Mouse (Mus musculus): Measurements from ENCODE around the gene Tmem43. TPM values are rescaled to one million over a fixed set of nuclear protein-coding genes. Genes with fewer than 3 reads are reported as not detected.

Gene Tmem43
- total and polyA plus RNA-seq, 3 experiments, result 22.3 to 23.7 TPM; not detected in 1

GRCm38 (mm10) chr6:91532661-91533060 lies 59.2 kb downstream of the Tmem43 start:
- Histone ChIP-seq H3K27ac (ENCODE audit: control insufficient read depth, low read depth, low read length) (no peak overlapping the region), H3K9ac (ENCODE audit: control insufficient read depth, low read depth, low read length, poor library complexity, severe bottlenecking) (no peak overlapping the region), H3K36me3 (ENCODE audit: control insufficient read depth in 1 of 2, insufficient read depth in 2 of 2, low read length in 2 of 2) (no peaks in the 10 kb centered on the region), H3K4me3 (ENCODE audit: control insufficient read depth in 1 of 2, insufficient read depth in 1 of 2, low read depth in 2 of 2, low read length in 2 of 2) (no peak overlapping the region), H3K9me3 (replicated peaks; ENCODE audit: insufficient read depth, low read length) (no peaks in the 10 kb centered on the region), H3K79me2 (ENCODE audit: control insufficient read depth, insufficient read depth, low read length, poor library complexity) (no peaks in the 10 kb centered on the region), H3K4me1 (ENCODE audit: control insufficient read depth in 1 of 2, insufficient read depth in 2 of 2, low read length in 2 of 2) (no peaks in the 10 kb centered on the region), H3K27me3 (ENCODE audit: control insufficient read depth in 1 of 2, insufficient read depth in 2 of 2, low read length in 2 of 2) (no peaks in the 10 kb centered on the region)
- TF ChIP-seq JUND (IDR thresholded peaks at IDR 0.05; ENCODE audit: low read depth, low read length) (no peak), MAZ (IDR thresholded peaks at IDR 0.05; ENCODE audit: low read depth, low read length) (no peak), CHD2 (IDR thresholded peaks at IDR 0.05; ENCODE audit: low read length) (no peak), CTCF (IDR thresholded peaks at IDR 0.05 in 2 of 3, conservative IDR thresholded peaks at IDR 0.05 in 1 of 3; ENCODE audit: control insufficient read depth in 1 of 3, insufficient read depth in 1 of 3, low read depth in 2 of 3, low read length in 3 of 3, poor library complexity in 1 of 3, severe bottlenecking in 1 of 3) (no peak), POLR2A (IDR thresholded peaks at IDR 0.05; ENCODE audit: control insufficient read depth in 1 of 2, insufficient read depth in 1 of 2, low read depth in 1 of 2, low read length in 2 of 2, poor library complexity in 1 of 2) (no peak), ZMIZ1 (IDR thresholded peaks at IDR 0.05; ENCODE audit: low read depth, low read length) (no peak)
- DNase-seq (ENCODE audit: low read depth, low spot score), result no peak

GRCm38 (mm10) chr6:91533359-91533758 lies 59.9 kb downstream of the Tmem43 start:
- H3K36me3 ChIP-seq (ENCODE audit: control insufficient read depth in 1 of 2, insufficient read depth in 2 of 2, low read length in 2 of 2), result no peaks in the 10 kb centered on the region
- H3K9me3 ChIP-seq (replicated peaks; ENCODE audit: insufficient read depth, low read length), result no peaks in the 10 kb centered on the region
- H3K4me1 ChIP-seq (ENCODE audit: control insufficient read depth in 1 of 2, insufficient read depth in 2 of 2, low read length in 2 of 2), result no peaks in the 10 kb centered on the region
- TF ChIP-seq ETS1 (IDR thresholded peaks at IDR 0.05; ENCODE audit: low read depth, low read length), result no peak
- no peak for TF ChIP-seq MYB (IDR thresholded peaks at IDR 0.05; ENCODE audit: low read depth, low read length)
- no peak for TF ChIP-seq NRF1 (IDR thresholded peaks at IDR 0.05; ENCODE audit: insufficient read depth, low read depth, low read length, poor library complexity, severe bottlenecking)
- no peak for TF ChIP-seq ZKSCAN1 (IDR thresholded peaks at IDR 0.05; ENCODE audit: low read depth, low read length)
- no peak for TF ChIP-seq UBTF (IDR thresholded peaks at IDR 0.05; ENCODE audit: borderline replicate concordance, insufficient read depth, low read depth, low read length)
- no peak for TF ChIP-seq CHD2 (IDR thresholded peaks at IDR 0.05; ENCODE audit: low read length)
- TF ChIP-seq USF2 (IDR thresholded peaks at IDR 0.05; ENCODE audit: borderline replicate concordance in 1 of 2, insufficient read depth in 1 of 2, low read depth in 1 of 2, low read length in 2 of 2), result no peak
- no peak for TF ChIP-seq TBP (IDR thresholded peaks at IDR 0.05; ENCODE audit: low read depth, low read length)
- no peak for TF ChIP-seq JUND (IDR thresholded peaks at IDR 0.05; ENCODE audit: low read depth, low read length)
- no peak for TF ChIP-seq HCFC1 (IDR thresholded peaks at IDR 0.05; ENCODE audit: low read depth, low read length)
- TF ChIP-seq KAT2A (conservative IDR thresholded peaks at IDR 0.05; ENCODE audit: low read depth, low read length), result no peak
- H3K79me2 ChIP-seq (ENCODE audit: control insufficient read depth, insufficient read depth, low read length, poor library complexity), result no peaks in the 10 kb centered on the region
- no peak overlapping the region for H3K27ac ChIP-seq (ENCODE audit: control insufficient read depth, low read depth, low read length)
- no peak for DNase-seq (ENCODE audit: low read depth, low spot score)
- no peak overlapping the region for H3K4me3 ChIP-seq (ENCODE audit: control insufficient read depth in 1 of 2, insufficient read depth in 1 of 2, low read depth in 2 of 2, low read length in 2 of 2)
- H3K27me3 ChIP-seq (ENCODE audit: control insufficient read depth in 1 of 2, insufficient read depth in 2 of 2, low read length in 2 of 2), result 0 out of 4 replicates have a peak, but pooled peaks cover 0 to 1% of the 10 kb centered on the region in 2 experiments
- no peak overlapping the region for H3K9ac ChIP-seq (ENCODE audit: control insufficient read depth, low read depth, low read length, poor library complexity, severe bottlenecking)
